Mouse (Mus musculus): ENCODE measurements at regions not wholly inside any gene's neighbourhood (a gene's known extent, or its start where the extent isn't known, plus 50 kb on each side); places are given as distances from the start of the nearest gene placed in this dataset.

- ATAC-seq (ENCODE audit: insufficient number of reproducible peaks, insufficient read depth, low FRiP score, low TSS enrichment), result no peak
- no peaks in the 10 kb centered on the region for H3K4me1 ChIP-seq
Observed at GRCm38 (mm10) chr14:101340331-101340730, 140.2 kb upstream of the Prr30 start.

GRCm38 (mm10) chr14:101332015-101332414 is 131.9 kb upstream of the Prr30 start:
- Histone ChIP-seq H3K36me3 (no peaks in the 10 kb centered on the region), H3K4me3 (no peak overlapping the region), H3K27me3 (no peaks in the 10 kb centered on the region), H3K4me1 (0 out of 2 replicates have a peak, but pooled peaks cover under 1% of the 10 kb centered on the region), H3K9me3 (no peaks in the 10 kb centered on the region), H3K27ac (no peak overlapping the region), H3K9ac (no peak overlapping the region), H3K4me2 (replicated peaks) (no peak overlapping the region)
- WGBS, result 70% methylated on average over 4 of the region's 4 CpGs
- ATAC-seq (ENCODE audit: insufficient number of reproducible peaks, insufficient read depth, low FRiP score, low TSS enrichment), result no peak

More at GRCm38 (mm10) chr14:101340331-101340730, 140.2 kb upstream of the Prr30 start:
- Histone ChIP-seq H3K36me3 (no peaks in the 10 kb centered on the region), H3K27me3 (no peaks in the 10 kb centered on the region), H3K9ac (no peak overlapping the region), H3K27ac (no peak overlapping the region), H3K4me3 (no peak overlapping the region), H3K9me3 (no peaks in the 10 kb centered on the region), H3K4me2 (replicated peaks) (no peak overlapping the region)
- WGBS, result 95% methylated on average over 1 of the region's 1 CpGs

GRCm38 (mm10) chr14:101327421-101327820 is 127.3 kb upstream of the Prr30 start:
- Histone ChIP-seq H3K27ac (no peak overlapping the region), H3K9ac (no peak overlapping the region), H3K27me3 (no peaks in the 10 kb centered on the region), H3K4me2 (replicated peaks) (no peak overlapping the region), H3K4me1 (peaks cover 9% of the 10 kb centered on the region; the same call in 1 of the 2 replicates), H3K9me3 (no peaks in the 10 kb centered on the region), H3K4me3 (no peak overlapping the region), H3K36me3 (no peaks in the 10 kb centered on the region)
- ATAC-seq (ENCODE audit: insufficient number of reproducible peaks, insufficient read depth, low FRiP score, low TSS enrichment), result no peak
- 72% methylated on average over 6 of the region's 6 CpGs for WGBS

GRCm38 (mm10) chr14:101326477-101326941 is 126.4 kb upstream of the Prr30 start:
- 57% methylated on average over 12 of the region's 12 CpGs for WGBS
- no peak overlapping the region for H3K9ac ChIP-seq
- no peak for ATAC-seq (ENCODE audit: insufficient number of reproducible peaks, insufficient read depth, low FRiP score, low TSS enrichment)

GRCm38 (mm10) chr14:101323361-101323760 is 123.2 kb upstream of the Prr30 start:
- H3K9me3 ChIP-seq, result no peaks in the 10 kb centered on the region
- no peak overlapping the region for H3K4me3 ChIP-seq
- H3K27ac ChIP-seq, result no peak overlapping the region
- no peaks in the 10 kb centered on the region for H3K27me3 ChIP-seq
- WGBS, result 92% methylated on average over 6 of the region's 6 CpGs
- no peak overlapping the region for H3K9ac ChIP-seq
- no peak overlapping the region for H3K4me2 ChIP-seq (replicated peaks)
- H3K36me3 ChIP-seq, result no peaks in the 10 kb centered on the region
- ATAC-seq (ENCODE audit: insufficient number of reproducible peaks, insufficient read depth, low FRiP score, low TSS enrichment), result no peak
- peaks cover 9% of the 10 kb centered on the region; the same call in 1 of the 2 replicates for H3K4me1 ChIP-seq

More at GRCm38 (mm10) chr14:101326477-101326941, 126.4 kb upstream of the Prr30 start:
- Histone ChIP-seq H3K4me3 (no peak overlapping the region), H3K27ac (no peak overlapping the region), H3K36me3 (no peaks in the 10 kb centered on the region), H3K27me3 (no peaks in the 10 kb centered on the region), H3K4me2 (replicated peaks) (no peak overlapping the region), H3K4me1 (peaks cover 9% of the 10 kb centered on the region; the same call in 1 of the 2 replicates), H3K9me3 (no peaks in the 10 kb centered on the region)

- Histone ChIP-seq H3K27me3 (no peaks in the 10 kb centered on the region), H3K36me3 (no peaks in the 10 kb centered on the region), H3K9ac (no peak overlapping the region), H3K27ac (no peak overlapping the region), H3K4me2 (replicated peaks) (no peak overlapping the region), H3K9me3 (no peaks in the 10 kb centered on the region), H3K4me1 (no peaks in the 10 kb centered on the region), H3K4me3 (no peak overlapping the region)
- ATAC-seq (ENCODE audit: insufficient number of reproducible peaks, insufficient read depth, low FRiP score, low TSS enrichment), result no peak
Observed at GRCm38 (mm10) chr14:101307920-101308319, 107.8 kb upstream of the Prr30 start.

GRCm38 (mm10) chr14:101304487-101305032 is 104.4 kb upstream of the Prr30 start:
- no peaks in the 10 kb centered on the region for H3K4me1 ChIP-seq
- WGBS, result 51% methylated on average over 4 of the region's 4 CpGs
- H3K27me3 ChIP-seq, result no peaks in the 10 kb centered on the region
- no peak overlapping the region for H3K4me2 ChIP-seq (replicated peaks)
- H3K9ac ChIP-seq, result no peak overlapping the region
- no peak overlapping the region for H3K4me3 ChIP-seq
- no peak for ATAC-seq (ENCODE audit: insufficient number of reproducible peaks, insufficient read depth, low FRiP score, low TSS enrichment)
- H3K27ac ChIP-seq, result 0 out of 2 replicates have a peak overlapping the region, but pooled peaks have one; percentile 11
- H3K9me3 ChIP-seq, result no peaks in the 10 kb centered on the region
- no peaks in the 10 kb centered on the region for H3K36me3 ChIP-seq

GRCm38 (mm10) chr14:101297841-101298240 is 97.7 kb upstream of the Prr30 start:
- Histone ChIP-seq H3K4me2 (replicated peaks) (no peak overlapping the region), H3K4me3 (no peak overlapping the region), H3K9ac (no peak overlapping the region), H3K27me3 (no peaks in the 10 kb centered on the region), H3K27ac (no peak overlapping the region), H3K9me3 (no peaks in the 10 kb centered on the region), H3K4me1 (no peaks in the 10 kb centered on the region), H3K36me3 (no peaks in the 10 kb centered on the region)
- 91% methylated on average over 3 of the region's 3 CpGs for WGBS
- ATAC-seq (ENCODE audit: insufficient number of reproducible peaks, insufficient read depth, low FRiP score, low TSS enrichment), result no peak

GRCm38 (mm10) chr14:101294693-101295092 is 94.6 kb upstream of the Prr30 start:
- no peak overlapping the region for H3K4me3 ChIP-seq
- no peak for ATAC-seq (ENCODE audit: insufficient number of reproducible peaks, insufficient read depth, low FRiP score, low TSS enrichment)
- H3K27me3 ChIP-seq, result no peaks in the 10 kb centered on the region
- no peaks in the 10 kb centered on the region for H3K4me1 ChIP-seq
- H3K36me3 ChIP-seq, result no peaks in the 10 kb centered on the region
- no peak overlapping the region for H3K4me2 ChIP-seq (replicated peaks)
- H3K27ac ChIP-seq, result no peak overlapping the region
- 27% methylated on average over 7 of the region's 7 CpGs for WGBS
- no peaks in the 10 kb centered on the region for H3K9me3 ChIP-seq
- H3K9ac ChIP-seq, result no peak overlapping the region

GRCm38 (mm10) chr14:101287755-101288154 is 87.6 kb upstream of the Prr30 start:
- ATAC-seq (ENCODE audit: insufficient number of reproducible peaks, insufficient read depth, low FRiP score, low TSS enrichment), result no peak
- Histone ChIP-seq H3K4me2 (replicated peaks) (no peak overlapping the region), H3K36me3 (no peaks in the 10 kb centered on the region), H3K27me3 (no peaks in the 10 kb centered on the region), H3K9ac (no peak overlapping the region), H3K4me3 (no peak overlapping the region), H3K9me3 (no peaks in the 10 kb centered on the region), H3K27ac (no peak overlapping the region), H3K4me1 (no peaks in the 10 kb centered on the region)
- WGBS, result 71% methylated on average over 4 of the region's 4 CpGs

GRCm38 (mm10) chr14:101269048-101269789 is 69.1 kb upstream of the Prr30 start:
- Histone ChIP-seq H3K4me1 (0 out of 2 replicates have a peak, but pooled peaks cover 2% of the 10 kb centered on the region), H3K27ac (no peak overlapping the region), H3K4me2 (replicated peaks) (no peak overlapping the region), H3K27me3 (no peaks in the 10 kb centered on the region), H3K36me3 (no peaks in the 10 kb centered on the region), H3K9ac (no peak overlapping the region), H3K4me3 (no peak overlapping the region), H3K9me3 (no peaks in the 10 kb centered on the region)
- no peak for ATAC-seq (ENCODE audit: insufficient number of reproducible peaks, insufficient read depth, low FRiP score, low TSS enrichment)
- 70% methylated on average over 4 of the region's 4 CpGs for WGBS

- ATAC-seq (ENCODE audit: insufficient number of reproducible peaks, insufficient read depth, low FRiP score, low TSS enrichment), result no peak
- Histone ChIP-seq H3K27me3 (no peaks in the 10 kb centered on the region), H3K36me3 (no peaks in the 10 kb centered on the region), H3K4me2 (replicated peaks) (no peak overlapping the region), H3K4me3 (no peak overlapping the region), H3K4me1 (0 out of 2 replicates have a peak, but pooled peaks cover 2% of the 10 kb centered on the region), H3K9ac (no peak overlapping the region), H3K9me3 (no peaks in the 10 kb centered on the region), H3K27ac (no peak overlapping the region)
- 85% methylated on average over 2 of the region's 2 CpGs for WGBS
Observed at GRCm38 (mm10) chr14:101267536-101267935, 67.4 kb upstream of the Prr30 start.
